Mouse (Mus musculus): ENCODE measurements around the gene Mrpl4. TPM values are rescaled to one million over a fixed set of nuclear protein-coding genes. Genes with fewer than 3 reads are reported as not detected.
A peak's percentile ranks its signal among the peaks of the same experiment; 100 is the strongest.

The Mrpl4 gene
- polyA plus RNA-seq, 1 experiment from 2014 or later = 145 TPM

GRCm38 (mm10) chr9:21026849-21027248 is 24.3 kb downstream of the Mrpl4 start:
- H3K4me1 ChIP-seq (replicated peaks) = peaks cover 22% of the 10 kb centered on the region
- WGBS = 75% methylated on average over 12 of the region's 12 CpGs
- no peaks in the 10 kb centered on the region for H3K9me3 ChIP-seq
- H3K4me3 ChIP-seq (replicated peaks) = no peak overlapping the region
- H3K36me3 ChIP-seq = no peaks in the 10 kb centered on the region
- H3K4me2 ChIP-seq (replicated peaks) = no peak overlapping the region
- no peak overlapping the region for H3K9ac ChIP-seq
- ATAC-seq = no peak
- no peak overlapping the region for H3K27ac ChIP-seq
- peaks cover 14% of the 10 kb centered on the region for H3K27me3 ChIP-seq (replicated peaks)

DNA sequence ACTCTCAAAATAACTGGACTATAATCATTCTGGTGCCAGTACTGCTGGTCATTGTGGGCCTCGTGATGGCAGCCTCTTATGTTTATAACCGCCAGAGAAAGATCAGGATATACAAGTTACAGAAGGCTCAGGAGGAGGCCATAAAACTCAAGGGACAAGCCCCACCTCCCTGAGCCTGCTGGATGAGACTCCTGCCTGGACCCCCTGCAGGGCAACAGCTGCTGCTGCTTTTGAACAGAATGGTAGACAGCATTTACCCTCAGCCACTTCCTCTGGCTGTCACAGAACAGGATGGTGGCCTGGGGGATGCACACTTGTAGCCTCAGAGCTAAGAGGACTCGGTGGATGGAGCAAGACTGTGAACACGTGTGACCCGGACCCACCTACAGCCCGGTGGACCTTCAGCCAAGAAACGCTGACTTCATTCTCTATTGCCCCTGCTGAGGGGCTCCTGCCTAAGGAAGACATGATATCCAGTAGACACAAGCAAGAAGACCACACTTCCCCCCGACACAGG is 25.3 kb downstream of the Mrpl4 start:
- no peaks in the 10 kb centered on the region for H3K9me3 ChIP-seq
- H3K4me3 ChIP-seq (replicated peaks) = no peak overlapping the region
- H3K4me2 ChIP-seq (replicated peaks) = no peak overlapping the region
- no peaks in the 10 kb centered on the region for H3K36me3 ChIP-seq
- H3K4me1 ChIP-seq (replicated peaks) = peaks cover 32% of the 10 kb centered on the region
- H3K9ac ChIP-seq = no peak overlapping the region
- H3K27ac ChIP-seq = no peak overlapping the region
- H3K27me3 ChIP-seq (replicated peaks) = peaks cover 23% of the 10 kb centered on the region
- WGBS = 55% methylated on average over 8 of the region's 8 CpGs
- ATAC-seq = no peak

DNA sequence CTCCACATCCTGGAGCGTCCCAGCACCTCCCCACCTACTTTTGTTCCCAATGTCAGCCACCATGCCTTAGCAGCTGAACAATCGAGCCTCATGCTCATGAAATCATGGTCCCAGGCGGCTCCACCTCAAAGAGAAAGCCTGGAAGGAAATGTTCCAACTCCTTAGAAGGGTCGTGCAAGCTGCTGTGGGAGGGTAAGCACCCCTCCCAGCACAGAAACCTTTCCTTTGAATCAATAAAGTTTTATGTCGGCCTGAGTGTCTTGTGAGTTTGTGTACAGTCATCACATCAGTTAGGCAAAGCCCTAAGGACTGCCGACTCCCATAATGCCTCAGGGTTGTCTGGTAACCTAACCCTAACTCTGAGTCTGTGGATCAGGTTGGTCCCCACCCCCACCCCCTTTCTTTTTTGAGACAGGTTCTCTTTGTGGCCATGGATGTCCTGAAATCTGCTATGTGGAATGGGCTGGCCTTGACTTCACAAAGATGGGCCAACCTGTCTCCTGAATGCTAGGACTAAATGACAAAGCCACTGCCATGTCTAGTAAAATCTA is 26.1 kb downstream of the Mrpl4 start:
- no peak for ATAC-seq
- Histone ChIP-seq H3K27ac (no peak overlapping the region), H3K4me2 (replicated peaks) (no peak overlapping the region), H3K9ac (no peak overlapping the region), H3K9me3 (no peaks in the 10 kb centered on the region), H3K4me1 (replicated peaks) (peaks cover 38% of the 10 kb centered on the region), H3K4me3 (replicated peaks) (no peak overlapping the region), H3K36me3 (no peaks in the 10 kb centered on the region), H3K27me3 (replicated peaks) (peaks cover 31% of the 10 kb centered on the region)
- 70% methylated on average over 6 of the region's 6 CpGs for WGBS

DNA sequence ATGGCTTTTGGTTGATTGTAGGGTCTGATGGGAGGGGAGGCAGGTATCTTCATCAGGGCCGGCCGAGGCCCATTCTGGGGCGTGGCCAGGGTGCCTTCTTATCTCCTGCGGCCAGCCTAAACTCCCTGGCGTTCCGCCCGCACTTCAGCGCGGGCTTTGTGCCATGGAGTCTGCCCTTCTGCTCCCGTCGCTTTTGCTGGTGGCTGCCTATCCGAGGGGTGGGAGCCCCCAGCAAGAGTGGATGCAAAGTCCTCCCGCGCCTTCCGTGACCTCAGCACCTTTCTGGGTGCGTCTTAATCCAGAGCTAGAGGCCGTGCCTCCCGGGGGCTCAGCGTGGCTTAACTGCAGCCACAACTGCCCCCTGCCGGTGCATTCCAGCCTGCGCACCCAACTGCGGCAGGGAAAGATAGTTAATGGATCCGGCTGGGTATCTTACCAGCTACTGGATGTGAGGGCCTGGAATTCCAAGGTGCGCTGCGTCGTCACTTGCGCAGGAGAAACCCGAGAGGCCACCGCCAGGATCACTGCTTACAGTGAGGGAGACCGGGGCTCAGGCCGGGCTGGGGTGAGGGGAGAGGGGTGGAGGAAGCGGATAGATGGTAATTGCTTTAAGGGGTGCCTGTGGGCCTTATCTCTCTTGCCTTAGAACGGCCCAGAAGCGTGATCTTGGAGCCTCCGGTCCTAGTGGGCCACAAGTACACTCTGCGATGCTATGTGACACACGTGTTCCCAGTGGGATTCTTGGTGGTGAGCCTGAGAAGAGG is 26.9 kb downstream of the Mrpl4 start, which contains the start of gene Icam4:
Icam4 (plus strand) TSS at position 83 of the 764 bp plus-strand sequence.
- peak; percentile 40 for ATAC-seq
- Histone ChIP-seq H3K4me2 (replicated peaks) (peak within 1 kb of the TSS; percentile 99), H3K27me3 (replicated peaks) (peaks cover 37% of the 10 kb centered on the region), H3K9ac (peak within 1 kb of the TSS; percentile 54), H3K4me3 (replicated peaks) (peak within 1 kb of the TSS; percentile 49), H3K4me1 (replicated peaks) (peaks cover 39% of the 10 kb centered on the region), H3K27ac (no peak within 1 kb of the TSS), H3K36me3 (no peaks in the 10 kb centered on the region), H3K9me3 (no peaks in the 10 kb centered on the region)
- 2% methylated on average over 37 of the region's 37 CpGs for WGBS

- peak overlapping the region; percentile 99 for H3K4me2 ChIP-seq (replicated peaks)
- peaks cover 46% of the 10 kb centered on the region for H3K4me1 ChIP-seq (replicated peaks)
- H3K9ac ChIP-seq = peak overlapping the region; percentile 54; the same call in 1 of the 2 replicates
- no peaks in the 10 kb centered on the region for H3K9me3 ChIP-seq
- peak overlapping the region; percentile 49 for H3K4me3 ChIP-seq (replicated peaks)
- H3K36me3 ChIP-seq = no peaks in the 10 kb centered on the region
- WGBS = 26% methylated on average over 22 of the region's 22 CpGs
- ATAC-seq = no peak
- H3K27me3 ChIP-seq (replicated peaks) = peaks cover 44% of the 10 kb centered on the region
- H3K27ac ChIP-seq = no peak overlapping the region
These were observed 27.6 kb downstream of the Mrpl4 start for GRCm38 (mm10) chr9:21030055-21030600.

DNA sequence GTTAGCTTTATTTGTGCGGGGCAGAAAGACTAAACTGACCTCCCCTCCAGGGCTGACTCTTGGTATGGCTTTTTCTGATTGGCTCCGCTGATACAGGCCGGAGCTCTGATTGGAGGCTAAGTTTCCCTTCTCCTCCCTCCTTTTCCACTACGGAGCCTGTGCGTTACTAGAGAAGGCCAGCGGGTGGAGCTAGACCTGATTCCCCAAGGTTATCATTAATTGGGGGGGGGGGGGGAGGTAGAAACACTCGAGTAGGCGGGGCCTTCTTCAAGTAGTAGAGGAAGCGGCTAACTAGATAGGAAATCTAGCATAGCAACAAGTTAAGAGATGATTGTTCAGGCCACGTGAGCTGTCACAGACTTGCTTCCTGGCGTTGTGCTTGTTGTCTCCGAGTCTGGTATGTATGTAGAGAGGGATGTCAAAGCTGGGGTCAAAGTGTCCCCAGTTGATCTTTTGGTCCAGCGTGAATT is 28.3 kb downstream of the Mrpl4 start:
- H3K36me3 ChIP-seq = no peaks in the 10 kb centered on the region
- no peaks in the 10 kb centered on the region for H3K9me3 ChIP-seq
- H3K4me3 ChIP-seq (replicated peaks) = peak overlapping the region; percentile 49
- H3K4me2 ChIP-seq (replicated peaks) = peak overlapping the region; percentile 99
- H3K27ac ChIP-seq = no peak overlapping the region
- peaks cover 51% of the 10 kb centered on the region for H3K27me3 ChIP-seq (replicated peaks)
- H3K4me1 ChIP-seq (replicated peaks) = peaks cover 46% of the 10 kb centered on the region
- no peak overlapping the region for H3K9ac ChIP-seq
- WGBS = under 1% methylated on average over 13 of the region's 13 CpGs
- ATAC-seq = peak; percentile 76

- Histone ChIP-seq H3K36me3 (no peaks in the 10 kb centered on the region), H3K4me3 (replicated peaks) (peak overlapping the region; percentile 49), H3K4me2 (replicated peaks) (peak overlapping the region; percentile 99), H3K9ac (0 out of 2 replicates have a peak overlapping the region, but pooled peaks have one; percentile 14), H3K27me3 (replicated peaks) (peaks cover 56% of the 10 kb centered on the region), H3K9me3 (no peaks in the 10 kb centered on the region), H3K27ac (no peak overlapping the region), H3K4me1 (replicated peaks) (peaks cover 49% of the 10 kb centered on the region)
- ATAC-seq = peak; percentile 27
- under 1% methylated on average over 36 of the region's 36 CpGs for WGBS
These were observed 28.8 kb downstream of the Mrpl4 start for GRCm38 (mm10) chr9:21031251-21031895.

- peak within 1 kb of the TSS; percentile 55 for H3K4me3 ChIP-seq (replicated peaks)
- peaks cover 55% of the 10 kb centered on the region for H3K4me1 ChIP-seq (replicated peaks)
- WGBS = under 1% methylated on average over 34 of the region's 35 CpGs
- H3K4me2 ChIP-seq (replicated peaks) = peak within 1 kb of the TSS; percentile 99
- H3K9me3 ChIP-seq = no peaks in the 10 kb centered on the region
- H3K27ac ChIP-seq = no peak within 1 kb of the TSS
- H3K36me3 ChIP-seq = no peaks in the 10 kb centered on the region
- ATAC-seq = no peak
- peaks cover 62% of the 10 kb centered on the region for H3K27me3 ChIP-seq (replicated peaks)
- peak within 1 kb of the TSS; percentile 50 for H3K9ac ChIP-seq
These were observed 29.4 kb downstream of the Mrpl4 start, which contains the start of gene Icam5 for GRCm38 (mm10) chr9:21031896-21032351. Gene Icam5, plus strand, starts transcription at chr9:21032073.

- Histone ChIP-seq H3K9ac (peak overlapping the region; percentile 50; the same call in 1 of the 2 replicates), H3K27ac (no peak overlapping the region), H3K27me3 (replicated peaks) (peaks cover 67% of the 10 kb centered on the region), H3K4me1 (replicated peaks) (peaks cover 60% of the 10 kb centered on the region), H3K9me3 (no peaks in the 10 kb centered on the region), H3K4me2 (replicated peaks) (peak overlapping the region; percentile 99), H3K4me3 (replicated peaks) (peak overlapping the region; percentile 55), H3K36me3 (no peaks in the 10 kb centered on the region)
- no peak for ATAC-seq
- WGBS = 3% methylated on average over 7 of the region's 7 CpGs
These were observed 30.0 kb downstream of the Mrpl4 start for GRCm38 (mm10) chr9:21032491-21032890.

GRCm38 (mm10) chr9:21033136-21033535 is 30.6 kb downstream of the Mrpl4 start:
- peaks cover 64% of the 10 kb centered on the region for H3K4me1 ChIP-seq (replicated peaks)
- peak overlapping the region; percentile 55 for H3K4me3 ChIP-seq (replicated peaks)
- no peaks in the 10 kb centered on the region for H3K9me3 ChIP-seq
- peak overlapping the region; percentile 50 for H3K9ac ChIP-seq
- H3K27me3 ChIP-seq (replicated peaks) = peaks cover 74% of the 10 kb centered on the region
- WGBS = 0% methylated on average over 34 of the region's 34 CpGs
- H3K36me3 ChIP-seq = no peaks in the 10 kb centered on the region
- ATAC-seq = peak; percentile 77
- H3K4me2 ChIP-seq (replicated peaks) = peak overlapping the region; percentile 99
- H3K27ac ChIP-seq = no peak overlapping the region

DNA sequence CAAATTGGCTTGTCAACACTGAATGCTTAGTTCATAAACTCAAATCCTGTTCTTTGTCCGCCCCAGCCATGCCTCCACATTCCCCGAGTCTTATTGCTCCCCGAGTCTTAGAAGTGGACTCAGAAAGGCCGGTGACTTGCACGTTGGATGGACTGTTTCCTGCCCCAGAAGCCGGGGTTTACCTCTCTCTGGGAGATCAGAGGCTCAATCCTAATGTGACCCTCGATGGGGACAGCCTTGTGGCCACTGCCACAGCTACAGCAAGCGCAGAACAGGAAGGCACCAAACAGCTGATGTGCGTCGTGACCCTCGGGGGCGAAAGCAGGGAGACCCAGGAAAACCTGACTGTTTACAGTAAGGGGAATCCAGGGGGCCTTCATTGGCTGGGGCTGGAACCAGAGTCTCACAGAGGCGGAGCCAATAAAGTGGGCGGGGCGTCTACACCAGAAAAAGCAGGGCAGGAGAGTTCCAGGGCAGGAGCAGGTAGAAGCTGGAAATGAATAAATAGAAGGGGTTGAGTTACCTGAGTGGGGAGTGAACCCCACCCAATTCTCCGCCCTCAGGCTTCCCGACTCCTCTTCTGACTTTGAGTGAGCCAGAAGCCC is 32.0 kb downstream of the Mrpl4 start:
- Histone ChIP-seq H3K4me1 (replicated peaks) (peaks cover 63% of the 10 kb centered on the region), H3K36me3 (no peaks in the 10 kb centered on the region), H3K9me3 (no peaks in the 10 kb centered on the region), H3K4me3 (replicated peaks) (0 out of 2 replicates have a peak overlapping the region, but pooled peaks have one; percentile 3), H3K27me3 (replicated peaks) (peaks cover 77% of the 10 kb centered on the region), H3K27ac (no peak overlapping the region), H3K9ac (no peak overlapping the region), H3K4me2 (replicated peaks) (peak overlapping the region; percentile 11; the same call in 1 of the 2 replicates)
- no peak for ATAC-seq
- 2% methylated on average over 17 of the region's 17 CpGs for WGBS
